Mouse (Mus musculus): ENCODE data around the gene Parp11. TPM values are rescaled to one million over a fixed set of nuclear protein-coding genes. Genes with fewer than 3 reads are reported as not detected.

Parp11 gene
- polyA plus RNA-seq, 1 experiment: 27.7 TPM

GRCm38 (mm10) chr6:127463273-127464001 is 16.8 kb downstream of the Parp11 start:
- Histone ChIP-seq H3K4me1 (ENCODE audit: control insufficient read depth, insufficient read depth, low read length) (no peaks in the 10 kb centered on the region), H3K4me3 (replicated peaks; ENCODE audit: control insufficient read depth, low read depth, low read length) (no peak overlapping the region), H3K27ac (ENCODE audit: control insufficient read depth, insufficient read depth, low read depth, low read length, poor library complexity) (no peak overlapping the region)
- TF ChIP-seq CTCF (IDR thresholded peaks at IDR 0.05; ENCODE audit: control insufficient read depth, insufficient read depth, low read length): no peak
- no peak for TF ChIP-seq POLR2A (IDR thresholded peaks at IDR 0.05; ENCODE audit: borderline replicate concordance, control insufficient read depth, low read depth, low read length)
- 85% methylated on average over 21 of the region's 21 CpGs for WGBS

- Histone ChIP-seq H3K4me3 (replicated peaks; ENCODE audit: control insufficient read depth, low read depth, low read length) (no peak overlapping the region), H3K27ac (ENCODE audit: control insufficient read depth, insufficient read depth, low read depth, low read length, poor library complexity) (no peak overlapping the region), H3K4me1 (ENCODE audit: control insufficient read depth, insufficient read depth, low read length) (no peaks in the 10 kb centered on the region)
- TF ChIP-seq CTCF (IDR thresholded peaks at IDR 0.05; ENCODE audit: control insufficient read depth, insufficient read depth, low read length) (no peak), POLR2A (IDR thresholded peaks at IDR 0.05; ENCODE audit: borderline replicate concordance, control insufficient read depth, low read depth, low read length) (no peak)
- 42% methylated on average over 7 of the region's 7 CpGs for WGBS
These were observed 17.9 kb downstream of the Parp11 start for GRCm38 (mm10) chr6:127464523-127464922.

GRCm38 (mm10) chr6:127466749-127467310 is 20.2 kb downstream of the Parp11 start:
- H3K4me3 ChIP-seq (replicated peaks; ENCODE audit: control insufficient read depth, low read depth, low read length): no peak overlapping the region
- no peak for TF ChIP-seq CTCF (IDR thresholded peaks at IDR 0.05; ENCODE audit: control insufficient read depth, insufficient read depth, low read length)
- TF ChIP-seq POLR2A (IDR thresholded peaks at IDR 0.05; ENCODE audit: borderline replicate concordance, control insufficient read depth, low read depth, low read length): no peak
- WGBS: 60% methylated on average over 4 of the region's 4 CpGs
- no peak overlapping the region for H3K27ac ChIP-seq (ENCODE audit: control insufficient read depth, insufficient read depth, low read depth, low read length, poor library complexity)
- no peaks in the 10 kb centered on the region for H3K4me1 ChIP-seq (ENCODE audit: control insufficient read depth, insufficient read depth, low read length)

GRCm38 (mm10) chr6:127472078-127472477 is 25.4 kb downstream of the Parp11 start:
- no peaks in the 10 kb centered on the region; the same call in 1 of the 2 replicates for H3K4me1 ChIP-seq (ENCODE audit: control insufficient read depth, insufficient read depth, low read length)
- peak overlapping the region; percentile 1; the same call in 1 of the 2 replicates for H3K27ac ChIP-seq (ENCODE audit: control insufficient read depth, insufficient read depth, low read depth, low read length, poor library complexity)
- TF ChIP-seq POLR2A (IDR thresholded peaks at IDR 0.05; ENCODE audit: borderline replicate concordance, control insufficient read depth, low read depth, low read length): no peak
- no peak for TF ChIP-seq CTCF (IDR thresholded peaks at IDR 0.05; ENCODE audit: control insufficient read depth, insufficient read depth, low read length)
- H3K4me3 ChIP-seq (replicated peaks; ENCODE audit: control insufficient read depth, low read depth, low read length): no peak overlapping the region
- WGBS: 4% methylated on average over 4 of the region's 4 CpGs

GRCm38 (mm10) chr6:127473961-127474360 is 27.3 kb downstream of the Parp11 start:
- WGBS: 86% methylated on average over 8 of the region's 8 CpGs
- H3K4me3 ChIP-seq (replicated peaks; ENCODE audit: control insufficient read depth, low read depth, low read length): no peak overlapping the region
- no peaks in the 10 kb centered on the region; the same call in 1 of the 2 replicates for H3K4me1 ChIP-seq (ENCODE audit: control insufficient read depth, insufficient read depth, low read length)
- TF ChIP-seq CTCF (IDR thresholded peaks at IDR 0.05; ENCODE audit: control insufficient read depth, insufficient read depth, low read length) (no peak), POLR2A (IDR thresholded peaks at IDR 0.05; ENCODE audit: borderline replicate concordance, control insufficient read depth, low read depth, low read length) (no peak)
- H3K27ac ChIP-seq (ENCODE audit: control insufficient read depth, insufficient read depth, low read depth, low read length, poor library complexity): no peak overlapping the region

- TF ChIP-seq POLR2A (IDR thresholded peaks at IDR 0.05; ENCODE audit: borderline replicate concordance, control insufficient read depth, low read depth, low read length) (no peak), CTCF (IDR thresholded peaks at IDR 0.05; ENCODE audit: control insufficient read depth, insufficient read depth, low read length) (no peak)
- WGBS: 94% methylated on average over 3 of the region's 3 CpGs
- no peak overlapping the region for H3K27ac ChIP-seq (ENCODE audit: control insufficient read depth, insufficient read depth, low read depth, low read length, poor library complexity)
- no peak overlapping the region for H3K4me3 ChIP-seq (replicated peaks; ENCODE audit: control insufficient read depth, low read depth, low read length)
- H3K4me1 ChIP-seq (ENCODE audit: control insufficient read depth, insufficient read depth, low read length): no peaks in the 10 kb centered on the region; the same call in 1 of the 2 replicates
These were observed 28.6 kb downstream of the Parp11 start for GRCm38 (mm10) chr6:127475231-127475630.

- TF ChIP-seq CTCF (IDR thresholded peaks at IDR 0.05; ENCODE audit: control insufficient read depth, insufficient read depth, low read length) (no peak), POLR2A (IDR thresholded peaks at IDR 0.05; ENCODE audit: borderline replicate concordance, control insufficient read depth, low read depth, low read length) (no peak)
- H3K27ac ChIP-seq (ENCODE audit: control insufficient read depth, insufficient read depth, low read depth, low read length, poor library complexity): no peak overlapping the region
- WGBS: 66% methylated on average over 6 of the region's 6 CpGs
These were observed 44.4 kb downstream of the Parp11 start for GRCm38 (mm10) chr6:127491046-127491445.

GRCm38 (mm10) chr6:127492561-127492960 is 45.9 kb downstream of the Parp11 start:
- Histone ChIP-seq H3K4me3 (replicated peaks; ENCODE audit: control insufficient read depth, low read depth, low read length) (no peak overlapping the region), H3K27ac (ENCODE audit: control insufficient read depth, insufficient read depth, low read depth, low read length, poor library complexity) (no peak overlapping the region), H3K4me1 (ENCODE audit: control insufficient read depth, insufficient read depth, low read length) (no peaks in the 10 kb centered on the region)
- no peak for TF ChIP-seq CTCF (IDR thresholded peaks at IDR 0.05; ENCODE audit: control insufficient read depth, insufficient read depth, low read length)
- no peak for TF ChIP-seq POLR2A (IDR thresholded peaks at IDR 0.05; ENCODE audit: borderline replicate concordance, control insufficient read depth, low read depth, low read length)
- 52% methylated on average over 4 of the region's 4 CpGs for WGBS

More at GRCm38 (mm10) chr6:127491046-127491445, 44.4 kb downstream of the Parp11 start:
- Histone ChIP-seq H3K4me1 (ENCODE audit: control insufficient read depth, insufficient read depth, low read length) (no peaks in the 10 kb centered on the region), H3K4me3 (replicated peaks; ENCODE audit: control insufficient read depth, low read depth, low read length) (no peak overlapping the region)

Data from bone marrow, adult 2 months (tissue).